Mouse (Mus musculus): Measurements from ENCODE around the gene Rps25.

DNA sequence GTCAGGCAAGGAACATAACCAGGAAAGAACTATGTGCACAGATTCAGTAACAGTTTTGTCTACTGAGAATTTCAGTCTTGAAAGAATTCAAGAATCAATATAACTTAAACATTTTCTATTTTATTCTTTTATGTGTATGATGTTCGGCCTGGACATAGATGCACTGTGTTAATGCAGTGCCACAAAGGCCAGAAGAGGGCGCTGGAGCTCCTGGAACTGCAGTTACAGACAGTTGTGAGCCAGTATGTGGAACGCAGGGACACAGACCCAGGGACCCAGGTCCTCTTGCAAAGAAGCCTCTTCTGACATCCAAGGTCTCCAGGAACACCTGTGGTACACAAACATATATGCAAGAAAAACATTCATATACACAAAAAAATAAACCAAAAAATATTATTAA lies 42.5 kb upstream of the Rps25 start:
- peak; percentile 66 for TF ChIP-seq CTCF (IDR thresholded peaks at IDR 0.05; ENCODE audit: low read depth)
- TF ChIP-seq EP300 (IDR thresholded peaks at IDR 0.05; ENCODE audit: low read depth), result no peak

Measured in liver, postnatal 0 days (tissue).